15 mouse cellular contexts compared by ENCODE assay signal in genomic region chr13:53341144-53341543, GRCm38 (mm10). TPM values are rescaled to one million over a fixed set of nuclear protein-coding genes. Genes with fewer than 3 reads are reported as not detected.
"Had no signal": no experiment of that assay in that cellular context is flagged by ENCODE, and none has a peak within 500 bp of the region (broad histone marks: within the 10 kb centered on the region; RNA-seq: fewer than 3 reads in every experiment).

No protein-coding gene starts in this region.

- ATAC-seq: liver, embryonic 12.5 days had no signal

- H3K4me2 ChIP-seq: limb, embryonic 15.5 days; liver, embryonic 12.5 days; lung, embryonic 14.5 days; neural tube, embryonic 12.5 days had no signal

- H3K4me3 ChIP-seq: limb, embryonic 15.5 days; liver, embryonic 12.5 days; midbrain, embryonic 10.5 days; neural tube, embryonic 12.5 days had no signal

- H3K27me3 ChIP-seq: limb, embryonic 15.5 days; liver, embryonic 12.5 days; neural tube, embryonic 12.5 days had no signal

- H3K9me3 ChIP-seq: limb, embryonic 15.5 days; liver, embryonic 12.5 days; midbrain, embryonic 10.5 days; neural tube, embryonic 12.5 days had no signal

- H3K27ac ChIP-seq: limb, embryonic 15.5 days; liver, embryonic 12.5 days; midbrain, embryonic 10.5 days; neural tube, embryonic 12.5 days had no signal

- DNase-seq: kidney, postnatal 25 days; layer of hippocampus, adult 9-11 months; layer of hippocampus, postnatal 36 days; lung, embryonic 14.5 days; lung, postnatal 10 days; lung, postnatal 4 days; midbrain, embryonic 14.5 days; thymus, postnatal 4 days had no signal

- H3K4me1 ChIP-seq: limb, embryonic 15.5 days; liver, embryonic 12.5 days; midbrain, embryonic 10.5 days; neural tube, embryonic 12.5 days had no signal

- H3K9ac ChIP-seq: limb, embryonic 15.5 days; liver, embryonic 12.5 days; lung, embryonic 14.5 days; neural tube, embryonic 12.5 days had no signal

RNA-seq across cellular contexts. Expression of gene Ror2, which starts 55.2 kb away (rescaled TPM):
- total RNA-seq: megakaryocyte, adult 5-6 weeks; monocyte, adult 5-6 weeks; neutrophil, adult 5-6 weeks had no signal
